Mouse (Mus musculus) frontal cortex, adult 2 months (tissue): Measurements from ENCODE around the gene Sell. TPM values are rescaled to one million over a fixed set of nuclear protein-coding genes. Genes with fewer than 3 reads are reported as not detected.

Experiments
- DNase-seq, 2 experiments: peaks; one replicate each; pipeline ENCODE4 v3.0.0; 2022; ENCODE audit warnings: low spot score in 1 of 2; ENCODE audit errors: extremely low spot score in 1 of 2
- polyA plus RNA-seq: library from polyadenylated mRNA; depleted of rRNA; stranded (reverse); fragments of >200 nt; gene quantifications from 2 replicates; pipeline ENCODE4 v1.2.3, GENCODE M21; 2012

The Sell gene
- polyA plus RNA-seq, 1 experiment, result 0.24 TPM

DNA sequence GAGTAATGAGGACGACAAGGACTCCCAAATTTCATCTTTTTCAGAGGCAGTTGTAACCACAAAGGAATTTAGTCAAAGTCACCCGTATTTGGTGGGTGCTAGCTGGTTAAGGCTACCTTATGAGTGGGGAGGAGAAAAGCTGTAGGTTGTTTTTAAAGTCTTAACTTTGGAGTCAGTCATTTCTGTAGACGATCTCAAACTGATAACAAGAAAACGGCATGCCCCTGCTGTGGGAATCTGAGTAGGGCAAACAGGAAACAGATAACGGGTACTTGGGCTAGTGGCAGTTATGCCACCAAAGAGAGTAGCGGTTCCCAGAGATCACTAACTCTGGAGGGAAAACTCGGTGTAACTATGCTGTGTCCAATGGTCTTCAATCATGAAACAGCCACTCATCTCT lies 12.0 kb downstream of the Sell start:
- DNase-seq, result no peak

DNA sequence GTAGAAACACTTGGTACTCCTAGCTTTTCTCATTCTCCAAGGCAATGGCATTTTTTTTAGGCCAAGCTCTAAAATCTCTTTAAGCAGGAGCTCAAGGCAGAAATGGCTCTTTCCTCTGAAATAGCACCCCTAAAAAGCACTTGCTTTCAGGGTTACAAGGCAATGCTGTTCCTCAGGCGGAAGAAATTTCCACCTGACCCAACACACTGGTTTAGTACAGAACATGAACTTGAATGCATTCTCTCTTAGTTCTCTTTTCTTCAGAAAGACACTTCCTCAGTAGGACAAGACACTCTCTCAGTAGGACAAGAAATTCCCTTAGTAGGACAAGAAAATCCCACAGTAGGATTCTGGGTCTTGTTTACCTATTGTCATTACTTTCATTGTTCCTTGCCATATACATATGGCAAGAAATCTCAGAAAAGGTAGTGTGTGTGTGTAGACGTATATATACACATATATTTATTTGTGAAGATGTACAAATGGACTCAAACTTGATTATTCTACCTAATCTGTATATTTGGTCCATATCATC lies 12.9 kb downstream of the Sell start:
- DNase-seq, result no peak

DNA sequence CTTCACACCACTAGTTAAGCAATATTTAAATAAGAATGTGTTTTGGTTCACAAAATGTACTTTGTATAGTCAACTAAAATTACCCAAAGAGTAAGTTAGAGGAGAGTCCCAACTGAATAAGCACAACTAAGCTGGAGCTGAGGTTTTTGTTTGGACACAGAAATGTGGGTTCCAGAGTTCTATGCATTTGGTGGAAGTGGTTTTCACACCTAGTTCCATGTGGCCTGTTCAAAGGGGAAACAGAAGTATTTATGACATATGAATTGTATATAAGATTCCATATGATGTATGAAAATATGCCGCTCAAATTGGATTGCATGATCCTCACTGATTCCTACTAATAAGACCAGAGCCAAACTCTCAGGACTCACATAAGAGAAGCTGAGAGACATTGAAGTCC lies 13.6 kb downstream of the Sell start:
- DNase-seq, result no peak

DNA sequence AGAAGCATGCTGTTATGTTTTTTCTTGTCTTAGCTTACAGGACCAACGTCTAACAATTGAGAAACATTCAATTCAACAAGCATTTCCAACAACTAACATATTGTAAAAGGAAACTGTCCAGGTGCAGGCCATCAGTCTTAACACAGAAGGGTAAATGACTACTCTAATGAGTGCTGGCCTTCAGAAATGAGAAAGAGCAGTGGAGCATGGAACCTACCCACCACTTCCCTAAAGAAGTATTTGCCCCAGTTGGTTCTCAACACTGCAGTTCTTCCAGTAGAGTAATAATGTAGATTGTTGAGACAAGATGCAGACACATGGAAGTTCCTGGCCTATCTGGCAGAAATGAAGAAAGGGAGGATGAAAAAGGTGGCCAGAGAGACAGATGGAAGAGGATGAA lies 14.7 kb downstream of the Sell start:
- DNase-seq, result no peak

DNA sequence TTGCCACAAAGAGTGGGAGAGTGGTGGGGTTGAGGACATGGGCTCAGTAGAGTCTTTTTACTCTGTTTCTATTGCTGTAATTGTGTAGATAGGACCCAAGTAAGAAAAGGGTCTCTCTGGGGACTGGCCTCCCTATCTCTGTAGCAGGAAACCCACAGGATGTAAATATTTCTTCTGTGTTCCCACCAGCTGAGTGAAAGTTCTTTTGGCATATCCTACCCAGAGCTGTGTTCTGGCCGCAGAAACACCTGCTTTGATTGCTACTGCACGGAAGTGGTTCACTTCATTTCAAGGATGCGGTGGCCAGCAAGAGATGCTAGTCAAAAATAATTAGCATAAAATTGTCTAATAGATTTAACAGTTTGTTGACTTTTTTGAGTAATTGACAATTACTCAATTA lies 15.2 kb downstream of the Sell start:
- no peak for DNase-seq

DNA sequence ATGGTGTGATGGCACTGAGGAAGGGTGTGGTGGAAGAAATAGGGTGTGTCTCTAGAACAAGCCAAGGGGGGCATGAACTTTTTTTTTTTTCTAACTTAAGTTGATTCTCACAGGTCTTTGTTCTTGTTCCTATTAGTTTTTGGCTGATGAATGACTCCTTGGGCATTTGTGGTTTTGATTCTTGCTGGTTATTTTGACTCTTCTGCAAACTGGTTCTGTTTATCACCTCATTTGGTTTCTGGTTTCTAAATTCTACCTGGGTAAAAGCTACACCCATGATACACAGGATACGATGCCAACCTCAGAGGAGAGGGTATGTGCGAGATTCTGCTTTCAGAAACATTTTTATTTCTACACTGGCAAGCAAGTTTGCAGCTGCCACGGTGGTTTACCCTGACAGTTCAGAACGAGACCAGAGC lies 16.6 kb downstream of the Sell start:
- no peak for DNase-seq

DNA sequence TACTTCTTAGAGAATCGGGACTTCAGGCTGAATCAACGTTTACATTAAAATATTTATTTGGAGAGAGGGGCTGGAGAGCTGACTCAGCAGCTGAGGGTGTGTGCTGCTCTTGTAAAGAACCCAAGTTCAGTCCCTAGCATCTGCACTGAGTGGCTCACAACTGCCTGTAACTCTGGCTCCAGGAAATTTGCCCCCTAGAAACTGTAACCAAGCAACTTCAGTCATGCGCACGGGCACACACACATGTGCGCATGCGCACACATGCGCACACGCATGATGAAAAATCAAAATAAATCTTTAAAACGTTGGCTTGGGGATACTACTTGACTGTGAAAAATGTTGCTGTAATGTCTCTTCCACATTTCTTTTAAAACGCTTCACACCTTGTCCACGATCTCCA lies 17.3 kb downstream of the Sell start:
- no peak for DNase-seq

DNA sequence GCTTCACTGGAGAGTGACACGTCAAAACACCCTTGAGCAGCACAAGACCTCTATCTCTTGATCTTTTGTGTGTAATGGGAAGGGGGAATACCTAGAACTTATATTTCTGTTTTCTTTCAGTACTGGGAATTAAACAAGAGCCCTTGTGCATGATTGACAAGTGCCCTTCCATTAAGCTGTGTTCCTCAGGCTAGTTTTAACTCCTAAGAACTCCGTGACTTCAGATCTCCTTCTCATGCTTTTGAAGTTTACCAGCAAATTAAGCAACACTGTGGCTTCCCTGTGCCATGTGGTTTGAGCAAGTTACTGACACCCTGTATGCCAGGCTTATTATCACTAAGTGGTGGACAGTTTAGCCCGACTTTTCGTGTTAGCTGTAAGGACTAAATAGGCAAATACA lies 21.3 kb downstream of the Sell start:
- DNase-seq, result no peak

DNA sequence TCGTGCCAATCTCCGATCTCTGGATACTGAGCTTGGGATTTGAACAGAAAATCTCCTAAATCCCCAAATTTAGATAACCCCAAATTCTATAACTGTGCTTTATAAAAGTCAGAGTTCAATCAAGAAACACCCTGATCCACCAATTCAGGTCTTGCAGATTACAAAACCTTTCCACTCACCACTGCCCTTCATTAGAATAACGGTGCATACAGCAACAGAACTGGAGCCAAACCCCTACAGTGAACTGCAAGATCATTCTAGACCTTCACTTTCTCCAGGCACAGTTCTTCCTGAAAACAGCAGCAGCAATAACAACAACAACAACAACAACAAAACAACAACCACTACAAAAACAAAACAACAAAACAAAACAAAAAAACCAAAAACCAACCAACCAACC lies 25.0 kb downstream of the Sell start:
- DNase-seq, result no peak

DNA sequence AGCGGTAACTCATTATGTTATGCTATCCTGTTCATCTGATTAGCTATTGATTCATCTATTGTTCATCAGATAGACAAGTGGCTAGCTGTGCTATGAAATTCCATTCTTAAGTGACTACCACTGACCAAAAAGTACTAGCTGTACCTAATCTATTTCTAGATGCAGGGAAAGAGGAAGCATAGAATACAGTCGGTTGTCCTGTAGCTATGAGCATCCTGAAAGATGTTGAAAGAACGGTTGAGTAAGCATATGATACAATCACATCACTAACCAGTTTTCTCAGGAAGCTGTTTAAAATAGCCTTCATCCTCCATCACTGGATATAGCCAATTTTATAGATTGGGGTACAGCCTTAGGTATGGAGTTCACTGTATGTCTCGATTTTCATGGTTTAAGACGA lies 26.1 kb downstream of the Sell start:
- DNase-seq, result no peak

DNA sequence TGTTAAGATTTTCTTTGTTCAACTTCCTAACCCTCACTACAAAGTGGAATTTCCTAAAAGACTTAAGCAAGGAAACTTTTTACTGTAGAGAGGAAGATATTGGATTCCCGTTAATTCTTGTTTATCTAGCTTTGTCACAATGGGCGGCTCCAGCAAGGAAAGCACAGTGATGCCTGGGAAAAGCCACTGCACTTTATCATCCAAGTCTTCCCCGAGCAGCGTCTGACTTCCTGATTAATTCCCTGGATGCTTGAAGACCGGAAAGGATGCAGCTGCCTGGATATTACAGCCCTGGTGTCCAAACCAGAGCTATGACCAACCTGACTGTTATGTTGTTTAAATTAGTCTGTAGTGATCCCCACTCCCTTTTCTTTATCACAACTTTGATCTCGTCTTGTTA lies 35.0 kb downstream of the Sell start:
- DNase-seq, result no peak

DNA sequence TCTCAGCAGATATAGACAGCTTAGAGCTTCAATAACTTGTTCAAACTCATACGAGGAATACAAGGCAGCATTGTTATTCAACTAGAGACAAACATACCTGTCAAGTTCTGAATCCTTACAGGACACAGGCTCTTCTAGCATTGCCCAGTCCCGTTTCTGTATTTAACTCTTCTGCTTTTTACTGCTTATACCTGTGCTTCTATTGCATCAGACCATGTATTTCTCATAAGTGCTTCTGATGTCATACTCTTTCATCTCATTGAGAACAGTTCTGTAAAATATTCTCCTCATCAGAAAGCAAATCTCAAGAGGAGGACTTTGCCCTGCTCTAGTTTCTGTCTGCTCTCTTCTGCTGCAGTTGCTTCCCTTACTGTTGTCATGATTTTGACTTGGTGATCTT lies 36.1 kb downstream of the Sell start:
- no peak for DNase-seq

DNA sequence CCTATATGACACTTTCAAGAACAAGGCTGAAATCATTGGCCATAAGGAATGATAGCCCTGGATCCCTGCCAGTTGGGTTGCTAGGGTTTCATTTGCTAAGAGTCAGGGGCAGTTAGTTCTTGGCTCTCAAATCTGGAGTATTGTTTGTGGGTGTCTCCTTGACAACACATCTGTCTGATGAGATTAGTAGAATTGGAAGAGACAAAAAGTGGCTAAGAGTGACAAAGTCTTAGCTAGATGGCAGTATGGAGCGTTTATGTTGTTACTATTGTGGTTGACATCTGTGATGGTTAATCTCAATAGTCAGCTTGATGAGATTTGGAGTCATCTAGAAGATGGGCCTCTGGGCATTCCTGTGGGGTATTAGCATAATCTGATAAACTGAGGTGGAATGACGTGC lies 36.6 kb downstream of the Sell start:
- no peak for DNase-seq

DNA sequence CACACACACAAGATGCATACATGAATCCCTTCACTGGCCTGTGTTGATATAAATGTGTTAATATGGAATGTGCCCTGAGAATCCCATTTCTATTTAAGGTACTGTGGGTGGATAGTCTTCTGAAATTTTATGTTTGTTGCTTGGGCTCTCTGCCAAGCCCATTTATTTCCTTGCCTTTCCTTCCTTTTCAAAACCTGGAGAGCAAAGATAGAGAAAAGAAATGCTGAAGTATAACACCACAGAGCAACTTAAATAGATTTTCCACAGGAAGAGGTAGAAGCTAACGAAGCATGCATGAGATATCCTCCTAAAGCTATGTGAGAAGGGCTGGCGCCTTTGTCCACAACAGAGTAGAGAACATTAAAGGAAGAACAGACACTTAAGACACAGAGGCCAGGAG lies 48.0 kb downstream of the Sell start:
- peak in 1 of 2 experiments; percentile 55 for DNase-seq

DNA sequence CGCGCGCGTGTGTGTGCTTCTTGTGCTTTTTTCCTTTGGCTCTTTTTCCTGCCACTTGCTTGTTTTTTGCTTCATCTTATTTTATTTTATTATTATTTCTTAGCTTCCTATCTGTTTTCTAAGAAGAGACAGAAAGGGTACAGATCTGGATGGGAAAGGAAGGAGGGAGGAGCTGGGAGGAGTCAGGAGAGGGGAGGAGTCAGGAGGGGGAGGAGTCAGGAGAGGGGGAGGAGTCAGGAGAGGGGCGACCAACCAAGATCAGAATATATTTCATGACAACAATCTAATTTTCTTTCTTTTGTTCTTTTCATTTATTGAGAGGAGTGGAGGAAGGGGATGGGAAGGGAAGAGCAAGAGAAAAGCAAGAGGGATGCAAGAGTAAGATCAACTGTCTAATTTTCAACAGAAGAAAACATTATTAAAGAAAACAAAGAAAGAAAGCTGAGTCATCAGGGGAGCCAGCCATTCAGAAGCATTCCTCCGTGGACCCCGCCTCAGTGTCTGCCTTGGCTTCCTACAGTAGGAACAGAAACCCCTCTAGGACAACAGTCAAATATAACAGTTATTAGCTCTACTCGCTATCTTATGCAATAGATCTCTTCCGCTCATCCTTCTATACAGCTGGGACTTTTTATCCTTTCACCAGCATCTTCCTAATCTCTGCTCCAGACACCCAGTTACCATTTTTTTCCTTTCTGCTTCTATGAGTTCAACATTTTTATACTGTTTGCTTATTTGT lies 49.0 kb downstream of the Sell start:
- DNase-seq, result no peak

DNA sequence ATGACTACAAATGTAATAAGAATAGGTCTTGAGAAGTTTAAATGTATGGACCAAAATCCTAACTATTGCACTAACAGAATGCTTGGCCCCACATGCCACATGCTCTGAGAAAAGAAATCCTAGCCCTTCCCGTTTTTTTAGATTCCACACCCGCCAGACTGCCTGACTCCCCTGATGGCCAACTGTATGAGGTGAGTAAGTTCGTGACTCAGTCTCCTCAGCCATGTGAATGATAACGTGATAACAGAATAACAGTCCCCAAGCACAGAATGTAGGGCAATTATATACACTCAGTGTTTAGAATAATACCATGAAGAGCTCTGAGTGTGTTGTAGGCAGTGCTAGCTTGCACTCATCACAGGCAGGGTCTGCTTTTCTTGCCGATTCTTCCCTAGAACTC lies 52.5 kb downstream of the Sell start:
- DNase-seq, result no peak

DNA sequence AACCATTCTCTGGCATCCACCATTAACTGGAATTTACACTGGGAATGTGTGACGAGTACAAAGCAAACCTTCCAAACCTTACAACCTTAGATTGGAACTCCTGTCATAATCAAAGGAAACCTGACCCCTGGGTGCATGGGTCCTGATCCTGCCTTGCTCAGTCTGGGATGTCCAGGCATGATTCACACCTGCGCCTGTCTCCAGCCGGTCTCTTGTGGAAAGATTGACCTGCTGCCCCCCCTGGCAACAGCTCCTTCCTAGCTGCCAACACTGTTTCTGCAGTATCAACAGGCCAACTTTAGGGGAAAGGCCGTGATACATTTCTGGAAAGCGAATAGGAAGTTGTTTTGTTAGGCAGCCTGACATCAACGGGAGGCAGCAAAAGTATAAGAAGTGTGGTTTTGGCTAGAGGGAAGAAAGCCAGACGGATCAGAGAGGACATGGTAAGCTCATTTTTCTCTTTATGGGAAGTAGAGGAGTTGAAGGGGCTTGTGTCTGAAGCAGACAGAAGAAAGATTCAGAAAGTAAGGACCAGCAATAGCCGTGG lies 53.2 kb downstream of the Sell start, which contains the start of gene Selp:
Gene Selp, plus strand, starts transcription at position 318 of the 547 bp plus-strand sequence.
- DNase-seq, result no peak

DNA sequence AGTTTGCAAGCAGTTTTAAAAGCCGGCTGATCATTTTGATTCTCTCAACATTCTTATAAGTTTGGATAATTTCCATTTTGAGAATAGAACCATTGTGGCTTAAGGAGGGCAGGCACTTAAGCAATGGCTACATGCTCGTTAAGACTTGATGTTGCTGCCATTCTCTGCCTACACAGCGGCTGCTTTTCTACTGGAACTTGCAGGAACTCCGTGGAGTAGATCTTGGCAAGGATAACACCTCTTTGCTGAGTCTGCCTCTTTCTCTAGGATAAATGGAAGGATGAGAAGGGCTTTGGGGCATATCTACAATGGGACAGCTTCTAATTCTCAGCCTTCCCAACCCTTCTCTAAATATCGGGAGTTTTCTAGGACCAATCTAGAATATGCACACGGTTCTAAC lies 53.9 kb downstream of the Sell start:
- DNase-seq, result peak in 1 of 2 experiments; percentile 13

DNA sequence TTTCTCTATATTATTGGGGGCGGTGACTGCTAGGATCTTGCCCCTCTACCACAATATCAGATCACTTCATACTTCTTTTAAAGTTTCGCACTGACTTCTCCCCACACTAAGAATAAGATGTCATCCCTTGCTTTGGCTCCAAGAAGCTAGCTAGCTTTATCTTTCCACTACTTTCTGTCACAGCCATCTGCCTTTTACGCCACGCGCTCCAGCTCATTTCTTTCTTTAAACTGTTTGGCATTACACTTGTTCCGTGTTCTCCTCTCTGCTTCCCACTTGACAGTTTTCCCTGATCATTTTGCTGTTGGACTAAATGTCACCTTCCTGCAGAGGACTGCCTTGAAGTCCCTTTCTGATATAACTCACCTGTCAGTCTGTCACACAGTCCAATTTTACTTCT lies 56.1 kb downstream of the Sell start:
- peak in 1 of 2 experiments; percentile 23 for DNase-seq

DNA sequence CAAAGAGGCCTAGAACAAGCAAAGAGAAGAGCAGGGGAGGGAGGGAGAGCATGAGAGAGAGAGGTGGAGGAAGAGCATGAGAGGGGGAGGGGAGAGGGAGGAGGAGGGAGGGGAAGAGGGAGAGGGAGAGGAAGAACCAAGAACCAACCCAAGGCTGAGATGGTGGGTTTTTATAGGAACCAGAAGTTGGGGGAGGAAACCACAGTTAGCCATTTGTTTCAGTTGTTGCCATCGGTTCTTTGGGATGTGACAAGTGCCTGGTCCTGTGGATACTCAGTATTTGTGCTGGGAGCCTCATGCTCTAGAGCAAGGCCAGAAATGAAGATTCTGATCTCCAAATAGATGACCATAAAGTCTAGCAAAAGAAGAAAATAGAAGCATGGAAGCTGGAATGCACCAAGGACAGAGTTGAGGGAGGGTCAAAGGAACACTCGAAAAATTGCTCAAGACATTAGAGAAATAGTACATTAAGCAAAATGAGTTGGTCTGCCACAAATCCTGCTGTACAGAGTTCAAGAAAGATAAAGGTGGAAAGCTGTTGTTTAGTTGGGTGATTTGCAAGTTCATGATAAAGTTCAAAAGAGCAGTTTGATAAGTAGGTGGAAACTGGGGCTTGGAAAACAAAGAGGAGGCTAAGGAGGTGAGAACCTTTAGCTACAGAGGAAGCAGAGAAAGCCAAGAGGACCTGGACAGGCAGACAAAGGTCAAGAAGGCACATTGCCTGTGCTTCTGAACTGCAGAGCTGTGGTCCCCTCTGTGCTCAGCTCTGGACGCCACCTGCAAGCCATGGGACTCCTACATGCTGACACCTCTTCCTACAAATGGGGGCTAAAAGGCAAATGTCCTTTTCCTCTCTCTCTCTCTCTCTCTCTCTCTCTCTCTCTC lies 58.4 kb downstream of the Sell start:
- DNase-seq, result no peak

DNA sequence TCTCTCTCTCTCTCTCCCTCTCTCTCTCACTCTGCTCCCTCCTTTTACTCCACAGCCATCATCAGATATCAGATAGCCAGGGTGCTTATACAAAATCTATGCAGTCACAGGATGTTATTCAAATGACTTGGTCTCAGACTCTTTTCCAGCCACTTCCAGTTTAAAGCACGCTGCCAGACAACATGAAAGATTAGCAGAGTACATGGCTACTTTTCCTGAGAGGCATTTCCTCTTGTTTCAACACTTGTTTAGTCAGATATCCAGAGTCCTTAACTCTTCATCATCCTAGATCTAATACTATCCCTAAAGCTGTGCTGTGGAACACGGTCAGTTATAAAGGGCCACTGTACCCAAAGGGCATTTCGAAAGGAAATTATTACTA lies 59.0 kb downstream of the Sell start:
- no peak for DNase-seq
